Mouse (Mus musculus): ENCODE measurements around the gene Pirt. TPM values are rescaled to one million over a fixed set of nuclear protein-coding genes. Genes with fewer than 3 reads are reported as not detected.

Gene Pirt
- polyA plus RNA-seq, 1 experiment from 2014 or later: 3.0 TPM

- no peak for DNase-seq (ENCODE audit: low spot score)
Observed at GRCm38 (mm10) chr11:66963462-66963861, 51.7 kb downstream of the Pirt start.

GRCm38 (mm10) chr11:66966500-66967116 is 54.8 kb downstream of the Pirt start:
- H3K36me3 ChIP-seq (ENCODE audit: control insufficient read depth, insufficient read depth, low read length): no peaks in the 10 kb centered on the region
- ATAC-seq (ENCODE audit: insufficient read depth, low FRiP score, low TSS enrichment) (no peak), DNase-seq (ENCODE audit: low spot score) (no peak)
- H3K4me1 ChIP-seq (ENCODE audit: control insufficient read depth, insufficient read depth, low read length): no peaks in the 10 kb centered on the region
- H3K4me2 ChIP-seq (ENCODE audit: low read depth): no peak overlapping the region
- H3K9ac ChIP-seq (ENCODE audit: low read length): no peak overlapping the region
- H3K27me3 ChIP-seq (ENCODE audit: control insufficient read depth, insufficient read depth, low read length): no peaks in the 10 kb centered on the region
- 23% methylated on average over 7 of the region's 7 CpGs for WGBS
- H3K9me3 ChIP-seq (ENCODE audit: control insufficient read depth, low read length): no peaks in the 10 kb centered on the region
- H3K4me3 ChIP-seq (ENCODE audit: low read depth, low read length): no peak overlapping the region
- H3K27ac ChIP-seq (ENCODE audit: low read depth, low read length): no peak overlapping the region

More at GRCm38 (mm10) chr11:66963462-66963861, 51.7 kb downstream of the Pirt start:
- WGBS: 92% methylated on average over 1 of the region's 1 CpGs
- Histone ChIP-seq H3K27me3 (ENCODE audit: control insufficient read depth, insufficient read depth, low read length) (no peaks in the 10 kb centered on the region), H3K36me3 (ENCODE audit: control insufficient read depth, insufficient read depth, low read length) (no peaks in the 10 kb centered on the region), H3K9me3 (ENCODE audit: control insufficient read depth, low read length) (no peaks in the 10 kb centered on the region), H3K4me1 (ENCODE audit: control insufficient read depth, insufficient read depth, low read length) (no peaks in the 10 kb centered on the region), H3K9ac (ENCODE audit: low read length) (no peak overlapping the region), H3K4me2 (ENCODE audit: low read depth) (no peak overlapping the region), H3K4me3 (ENCODE audit: low read depth, low read length) (no peak overlapping the region), H3K27ac (ENCODE audit: low read depth, low read length) (no peak overlapping the region)
- no peak for ATAC-seq (ENCODE audit: insufficient read depth, low FRiP score, low TSS enrichment)

DNA sequence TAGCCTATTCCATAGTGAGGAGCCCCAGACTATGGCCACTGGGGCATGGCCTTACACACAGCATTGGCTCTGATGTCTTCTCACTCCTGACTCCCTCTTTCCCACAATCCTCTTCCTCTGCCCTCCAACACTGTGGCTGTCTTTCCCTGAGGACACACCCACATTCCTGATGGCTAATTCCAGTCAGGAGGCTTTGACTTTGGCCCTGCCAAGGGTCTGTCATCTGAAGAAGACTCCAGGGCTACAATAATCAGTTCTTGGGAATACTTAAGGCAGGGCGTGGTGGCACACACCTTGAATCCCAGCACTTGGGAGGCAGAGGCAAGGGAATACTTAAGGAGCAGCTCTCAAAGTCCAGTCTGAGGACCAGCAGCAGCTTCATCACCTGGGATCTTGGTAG is 56.8 kb downstream of the Pirt start:
- Histone ChIP-seq H3K27ac (ENCODE audit: low read depth, low read length) (no peak overlapping the region), H3K4me2 (ENCODE audit: low read depth) (no peak overlapping the region), H3K9me3 (ENCODE audit: control insufficient read depth, low read length) (no peaks in the 10 kb centered on the region), H3K9ac (ENCODE audit: low read length) (no peak overlapping the region), H3K36me3 (ENCODE audit: control insufficient read depth, insufficient read depth, low read length) (no peaks in the 10 kb centered on the region), H3K4me3 (ENCODE audit: low read depth, low read length) (no peak overlapping the region), H3K27me3 (ENCODE audit: control insufficient read depth, insufficient read depth, low read length) (no peaks in the 10 kb centered on the region), H3K4me1 (ENCODE audit: control insufficient read depth, insufficient read depth, low read length) (no peaks in the 10 kb centered on the region)
- WGBS: 90% methylated on average over 1 of the region's 1 CpGs
- DNase-seq (ENCODE audit: low spot score): no peak
- ATAC-seq (ENCODE audit: insufficient read depth, low FRiP score, low TSS enrichment): no peak

GRCm38 (mm10) chr11:66973507-66973906 is 61.7 kb downstream of the Pirt start:
- Histone ChIP-seq H3K4me1 (ENCODE audit: control insufficient read depth, insufficient read depth, low read length) (no peaks in the 10 kb centered on the region), H3K36me3 (ENCODE audit: control insufficient read depth, insufficient read depth, low read length) (no peaks in the 10 kb centered on the region), H3K9me3 (ENCODE audit: control insufficient read depth, low read length) (0 out of 2 replicates have a peak, but pooled peaks cover 4% of the 10 kb centered on the region), H3K27me3 (ENCODE audit: control insufficient read depth, insufficient read depth, low read length) (no peaks in the 10 kb centered on the region), H3K4me3 (ENCODE audit: low read depth, low read length) (no peak overlapping the region), H3K4me2 (ENCODE audit: low read depth) (no peak overlapping the region), H3K27ac (ENCODE audit: low read depth, low read length) (no peak overlapping the region), H3K9ac (ENCODE audit: low read length) (no peak overlapping the region)
- 88% methylated on average over 3 of the region's 3 CpGs for WGBS
- DNase-seq (ENCODE audit: low spot score): no peak
- no peak for ATAC-seq (ENCODE audit: insufficient read depth, low FRiP score, low TSS enrichment)

DNA sequence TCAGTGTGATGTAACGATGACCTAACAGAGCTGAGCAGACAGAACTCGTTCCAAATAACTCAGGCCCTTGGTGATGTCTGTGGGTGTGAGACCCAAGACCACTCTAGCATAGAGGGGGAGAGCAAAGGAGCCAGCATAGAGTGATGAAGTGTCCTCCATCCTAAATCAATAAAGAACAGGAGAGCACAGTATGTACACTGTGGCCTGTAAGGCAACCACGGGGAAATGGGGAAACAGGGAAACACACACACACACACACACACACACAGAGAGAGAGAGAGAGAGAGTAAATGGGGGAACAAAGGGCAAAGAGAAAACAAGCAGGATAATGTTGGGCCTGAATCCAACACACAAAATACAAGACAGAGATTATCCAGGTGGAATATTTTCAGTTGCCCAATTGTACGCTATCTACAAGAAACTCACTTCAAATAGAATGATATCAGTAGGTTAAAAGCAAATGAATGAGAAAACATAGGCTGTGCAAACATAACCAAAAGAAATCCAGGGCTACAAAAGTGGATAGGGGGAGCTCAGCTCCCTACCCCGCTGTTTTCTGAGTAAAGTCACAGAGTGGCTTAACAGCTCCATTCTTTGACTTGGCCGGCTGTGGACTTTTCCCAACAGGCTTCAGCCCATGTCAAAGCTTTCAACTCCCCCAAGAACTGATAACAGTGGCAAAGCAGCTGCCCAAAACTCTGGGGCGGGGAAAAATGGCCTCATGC is 64.0 kb downstream of the Pirt start:
- H3K27ac ChIP-seq (ENCODE audit: low read depth, low read length): no peak overlapping the region
- ATAC-seq (ENCODE audit: insufficient read depth, low FRiP score, low TSS enrichment) (no peak), DNase-seq (ENCODE audit: low spot score) (no peak)
- H3K4me1 ChIP-seq (ENCODE audit: control insufficient read depth, insufficient read depth, low read length): no peaks in the 10 kb centered on the region
- H3K4me2 ChIP-seq (ENCODE audit: low read depth): no peak overlapping the region
- H3K4me3 ChIP-seq (ENCODE audit: low read depth, low read length): no peak overlapping the region
- H3K27me3 ChIP-seq (ENCODE audit: control insufficient read depth, insufficient read depth, low read length): no peaks in the 10 kb centered on the region
- 92% methylated on average over 7 of the region's 7 CpGs for WGBS
- H3K9me3 ChIP-seq (ENCODE audit: control insufficient read depth, low read length): 0 out of 2 replicates have a peak, but pooled peaks cover 4% of the 10 kb centered on the region
- no peak overlapping the region for H3K9ac ChIP-seq (ENCODE audit: low read length)
- H3K36me3 ChIP-seq (ENCODE audit: control insufficient read depth, insufficient read depth, low read length): no peaks in the 10 kb centered on the region

Other genes starting within 250 kb of the Pirt start
- not detected in 2 replicates for gene Tmem238l, start 44.7 kb downstream of the Pirt start, polyA plus RNA-seq (2014; fragmentation: Nextera tagmentation; extraction: Ambion mirVana)
- gene Tmem220, start 113.2 kb downstream of the Pirt start, polyA plus RNA-seq (2014; fragmentation: Nextera tagmentation; extraction: Ambion mirVana): 0.69 and 1.1 TPM in 2 replicates
- 37.4 and 40.6 TPM in 2 replicates for gene Adprm, start 140.6 kb downstream of the Pirt start, polyA plus RNA-seq (2014; fragmentation: Nextera tagmentation; extraction: Ambion mirVana)
- 18.6 and 19.1 TPM in 2 replicates for gene Sco1, start 140.7 kb downstream of the Pirt start, polyA plus RNA-seq (2014; fragmentation: Nextera tagmentation; extraction: Ambion mirVana)
- 29.9 and 32.0 TPM in 2 replicates for gene Myh3, start 166.3 kb downstream of the Pirt start, polyA plus RNA-seq (2014; fragmentation: Nextera tagmentation; extraction: Ambion mirVana)

Measured in neural tube, embryonic 11.5 days (tissue).